Comparison of ENCODE assay signal across 19 mouse cellular contexts in genomic region chr15:81885418-81885934, GRCm38 (mm10). TPM values are rescaled to one million over a fixed set of nuclear protein-coding genes. Genes with fewer than 3 reads are reported as not detected.
"Had no signal": no experiment of that assay in that cellular context is flagged by ENCODE, and none has a peak within 500 bp of the region (broad histone marks: within the 10 kb centered on the region; RNA-seq: fewer than 3 reads in every experiment).

No protein-coding gene starts in this region.

- DNase-seq: layer of hippocampus, adult 9-11 months; layer of hippocampus, postnatal 36 days; left cerebral cortex, postnatal 4 days; lung, embryonic 14.5 days; lung, postnatal 10 days; lung, postnatal 4 days; midbrain, embryonic 14.5 days; right cerebral cortex, adult 18-20 months; right cerebral cortex, postnatal 25 days; thymus, postnatal 36 days had no signal

- ATAC-seq: hindbrain, embryonic 16.5 days; inflammation-experienced regulatory T-cells, adult 6 months had no signal

- H3K4me2 ChIP-seq: limb, embryonic 13.5 days; liver, embryonic 11.5 days; liver, embryonic 15.5 days; lung, embryonic 14.5 days; neural tube, embryonic 15.5 days had no signal

- H3K9ac ChIP-seq: limb, embryonic 13.5 days; liver, embryonic 15.5 days; lung, embryonic 14.5 days; neural tube, embryonic 15.5 days had no signal

- H3K27me3 ChIP-seq: limb, embryonic 13.5 days; liver, embryonic 15.5 days; neural tube, embryonic 15.5 days had no signal

- H3K4me3 ChIP-seq: limb, embryonic 13.5 days; liver, embryonic 15.5 days; midbrain, embryonic 10.5 days; myocyte; neural tube, embryonic 15.5 days had no signal

- H3K27ac ChIP-seq: limb, embryonic 13.5 days; liver, embryonic 15.5 days; midbrain, embryonic 10.5 days; neural tube, embryonic 15.5 days had no signal

- H3K4me1 ChIP-seq: limb, embryonic 13.5 days; midbrain, embryonic 10.5 days had no signal

- H3K9me3 ChIP-seq: limb, embryonic 13.5 days; liver, embryonic 15.5 days; midbrain, embryonic 10.5 days; neural tube, embryonic 15.5 days had no signal

RNA-seq across cellular contexts. Expression of gene Csdc2, which starts 51.1 kb away (rescaled TPM):
- total RNA-seq: megakaryocyte, adult 5-6 weeks had no signal
- polyA plus RNA-seq: inflammation-experienced regulatory T-cells, adult 6 months had no signal
